Mouse (Mus musculus) right cerebral cortex, postnatal 36 days (tissue): ENCODE measurements around the gene Apobec3.

Source experiments
- DNase-seq, 2 experiments: peaks; one replicate each; pipeline ENCODE4 v3.0.0; 2022; ENCODE audit warnings: low spot score in 2 of 2, mixed read lengths in 1 of 2

Gene Apobec3

DNA sequence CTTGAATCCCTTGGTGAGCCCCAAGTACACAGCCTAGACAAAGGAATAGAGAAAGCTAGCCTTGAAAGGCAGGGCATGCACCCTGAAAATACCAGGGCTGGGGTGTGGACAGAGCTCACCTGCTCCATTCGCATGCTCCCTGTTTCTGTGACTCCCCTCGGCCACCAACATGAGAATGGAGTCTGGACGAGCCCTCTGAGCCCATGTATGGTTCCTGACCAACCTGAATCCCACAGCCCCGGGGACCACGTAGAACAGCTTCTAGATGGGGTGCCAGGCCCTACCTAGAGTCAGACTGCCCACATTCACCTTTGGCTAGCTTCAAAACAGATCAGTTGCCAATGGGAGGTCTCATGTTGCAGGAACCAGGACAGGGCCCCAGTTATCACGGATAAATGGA is 59.8 kb downstream of the Apobec3 start:
- no peak for DNase-seq

- DNase-seq: no peak
Measured at GRCm38 (mm10) chr15:79951730-79952503, 60.5 kb downstream of the Apobec3 start.

DNA sequence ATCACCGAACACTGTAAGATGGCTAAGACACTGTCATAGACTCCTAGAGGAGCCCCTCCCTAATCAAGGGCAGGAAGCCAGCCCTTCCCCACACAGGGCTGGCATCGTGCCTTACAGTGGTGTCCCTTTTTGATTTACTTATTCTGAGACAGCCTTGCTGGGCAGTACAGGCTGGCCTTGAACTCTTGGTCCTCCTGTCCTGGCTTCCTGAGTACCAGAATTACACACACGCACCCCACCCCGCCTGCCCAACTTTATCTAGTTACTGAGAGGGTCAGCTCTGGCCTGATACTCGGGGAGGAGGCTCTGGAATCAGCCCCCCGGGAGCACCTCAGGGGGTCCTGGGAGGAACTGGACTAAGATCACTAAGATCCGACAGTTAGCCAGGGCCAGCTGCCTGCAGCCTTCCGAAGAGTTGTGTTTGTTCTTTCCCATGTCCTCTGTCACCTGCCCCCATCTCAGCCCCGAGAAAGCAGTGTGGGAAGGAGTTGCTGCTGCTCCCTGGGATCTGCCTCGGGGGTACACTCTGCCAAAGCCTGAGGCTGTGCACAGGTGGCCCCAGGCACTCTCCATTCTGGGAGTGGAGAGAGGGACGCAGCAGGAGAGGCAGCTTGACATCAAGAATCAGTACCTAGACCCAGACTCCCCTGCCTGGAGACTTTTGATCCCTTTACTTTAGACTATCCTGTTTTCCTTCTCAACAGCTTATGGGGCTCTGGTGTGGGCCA is 61.2 kb downstream of the Apobec3 start:
- DNase-seq: no peak

GRCm38 (mm10) chr15:79953470-79953869 is 62.0 kb downstream of the Apobec3 start:
- no peak for DNase-seq

- DNase-seq: no peak
Measured at GRCm38 (mm10) chr15:79956559-79956958, 65.1 kb downstream of the Apobec3 start.

- DNase-seq: no peak
Measured at GRCm38 (mm10) chr15:79958418-79958817, 67.0 kb downstream of the Apobec3 start.

DNA sequence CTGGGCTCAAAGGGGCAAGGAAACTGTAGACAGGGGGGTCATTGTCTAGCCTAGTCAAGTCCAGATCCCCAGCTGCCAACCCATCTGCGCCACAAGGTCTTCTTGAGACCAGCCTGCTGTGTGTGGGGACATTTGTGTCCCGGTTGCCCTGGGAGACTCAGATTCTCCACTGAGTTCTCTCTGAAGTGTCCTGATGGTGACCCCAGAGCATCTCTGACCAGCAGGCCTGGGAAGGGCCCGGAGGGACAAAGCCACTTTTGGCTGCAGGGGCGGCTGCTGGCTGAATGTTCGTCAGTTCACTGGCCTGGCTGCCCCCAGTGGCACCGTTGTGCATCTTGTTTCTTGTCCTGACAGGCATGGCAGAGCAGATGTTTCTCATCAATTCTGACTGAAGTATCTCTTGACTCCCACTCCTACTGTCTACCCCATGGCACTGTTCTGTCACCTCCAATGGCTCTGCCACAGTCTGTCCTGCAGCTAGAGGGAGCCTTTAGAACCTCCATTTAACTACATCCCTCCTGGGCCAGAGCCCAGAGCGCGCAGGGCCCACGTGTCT is 70.0 kb downstream of the Apobec3 start:
- DNase-seq: no peak

- DNase-seq: no peak
Measured at GRCm38 (mm10) chr15:79962661-79963060, 71.2 kb downstream of the Apobec3 start.

DNA sequence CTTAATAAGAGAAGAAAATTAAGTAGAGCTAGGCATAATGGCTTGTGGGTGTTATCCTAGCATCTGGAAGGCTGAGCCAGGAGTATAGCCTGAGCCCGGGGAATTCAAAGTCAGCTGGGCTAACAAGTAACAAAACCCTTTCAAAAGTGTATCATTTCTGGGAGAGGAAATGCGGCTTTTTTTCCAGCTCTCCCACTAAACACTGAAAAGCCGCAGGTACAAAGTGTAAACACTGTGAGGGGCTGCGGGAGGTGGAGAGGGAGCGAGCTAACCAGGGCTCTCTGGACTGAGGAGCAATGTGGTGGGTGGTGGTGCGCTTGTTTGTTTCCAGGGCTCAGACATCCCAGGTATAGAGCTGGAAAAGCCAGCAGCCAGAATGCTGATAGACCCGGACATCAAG is 72.9 kb downstream of the Apobec3 start:
- DNase-seq: no peak
